Mouse (Mus musculus) kidney, adult 9 months (tissue): ENCODE data around the gene Zfc3h1.

Source experiments
- DNase-seq: peaks from one replicate; pipeline ENCODE4 v3.0.0; 2022

Gene Zfc3h1

DNA sequence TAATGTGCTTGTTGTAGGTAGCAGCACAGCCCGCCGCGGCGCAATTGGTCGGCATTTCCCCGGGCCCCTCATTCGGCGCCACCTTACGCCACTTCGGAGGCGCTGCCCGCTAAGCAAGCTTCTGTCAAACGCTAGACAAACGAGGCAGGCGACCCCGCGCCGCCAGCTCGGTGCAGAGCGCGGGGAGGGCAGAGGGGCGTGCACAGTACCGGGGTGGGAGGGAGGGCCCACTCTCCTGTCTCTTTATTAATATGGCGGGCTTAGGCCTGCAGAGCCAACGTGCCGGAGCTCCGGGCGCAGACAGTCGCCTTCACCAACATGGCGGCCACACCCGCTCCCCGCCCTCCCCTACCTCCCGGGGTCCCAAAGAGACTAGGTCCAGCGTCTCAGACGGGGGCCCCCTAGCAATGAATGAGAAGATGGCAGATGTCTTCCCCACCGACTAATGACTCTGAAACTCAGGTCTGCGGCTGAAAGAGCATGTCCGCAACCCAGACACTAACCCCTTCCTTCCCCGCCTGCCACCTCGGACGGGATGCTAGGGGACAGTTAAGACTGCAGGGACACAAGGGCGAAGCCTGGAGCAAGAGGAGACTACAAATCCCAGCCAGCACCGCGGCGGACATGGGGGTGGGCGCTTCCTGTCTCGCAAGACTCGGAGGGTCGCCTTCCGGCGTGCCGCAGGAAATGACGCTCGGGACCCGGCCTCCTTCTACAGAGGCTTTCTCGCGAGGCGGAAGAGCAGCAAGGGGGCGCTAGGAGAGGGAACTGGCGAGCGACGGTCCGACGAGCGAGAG is at the start of gene Zfc3h1, which contains the start of gene Thap2:
Gene Zfc3h1 (plus strand): TSS at position 739 of the 797 bp plus-strand sequence.
Gene Thap2 (minus strand): TSS at position 223 of the 797 bp plus-strand sequence.
- peak; percentile 99 for DNase-seq

DNA sequence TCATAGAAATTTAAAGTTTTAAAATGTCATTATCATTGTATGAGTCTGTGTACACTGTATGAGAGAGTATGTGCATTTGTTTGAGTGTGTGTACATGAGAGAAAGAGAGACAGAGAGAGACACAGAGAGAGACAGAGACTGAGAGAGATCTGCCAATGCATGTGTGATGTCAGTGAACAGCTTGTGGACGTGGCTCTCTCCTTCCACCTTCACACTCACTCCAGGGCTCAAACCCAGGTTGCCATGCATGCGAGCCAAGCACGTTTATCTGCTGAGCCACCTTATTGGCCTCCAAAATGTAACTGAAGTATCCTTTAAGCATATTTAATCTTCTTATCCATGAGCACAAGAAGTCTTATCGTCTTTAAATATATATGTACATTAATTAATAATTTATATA is 47.9 kb upstream of the Zfc3h1 start:
- DNase-seq = no peak

DNA sequence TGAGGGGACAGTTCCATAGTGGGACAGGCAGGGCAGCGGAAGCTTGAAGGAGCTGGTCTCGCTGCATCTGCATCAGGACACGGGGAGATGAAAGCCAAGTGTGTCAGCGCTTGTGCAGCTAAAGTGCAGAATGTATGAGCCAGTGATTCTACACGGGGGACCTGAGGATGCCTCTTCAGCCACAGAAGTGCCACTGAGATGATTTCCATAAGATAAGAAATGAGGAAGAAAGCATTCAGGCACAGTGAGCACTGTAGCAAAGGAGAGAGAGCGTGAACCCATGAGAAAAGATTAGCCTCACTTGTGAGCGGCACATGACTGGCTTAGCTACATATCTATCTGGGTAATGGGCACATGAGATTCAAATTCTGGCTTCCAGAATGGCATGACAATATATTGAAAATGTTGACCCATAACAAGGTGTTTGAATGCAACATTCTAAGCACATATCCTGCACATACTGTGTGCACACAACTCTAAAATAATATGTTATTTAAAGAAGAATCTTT is 44.9 kb upstream of the Zfc3h1 start:
- DNase-seq = no peak

DNA sequence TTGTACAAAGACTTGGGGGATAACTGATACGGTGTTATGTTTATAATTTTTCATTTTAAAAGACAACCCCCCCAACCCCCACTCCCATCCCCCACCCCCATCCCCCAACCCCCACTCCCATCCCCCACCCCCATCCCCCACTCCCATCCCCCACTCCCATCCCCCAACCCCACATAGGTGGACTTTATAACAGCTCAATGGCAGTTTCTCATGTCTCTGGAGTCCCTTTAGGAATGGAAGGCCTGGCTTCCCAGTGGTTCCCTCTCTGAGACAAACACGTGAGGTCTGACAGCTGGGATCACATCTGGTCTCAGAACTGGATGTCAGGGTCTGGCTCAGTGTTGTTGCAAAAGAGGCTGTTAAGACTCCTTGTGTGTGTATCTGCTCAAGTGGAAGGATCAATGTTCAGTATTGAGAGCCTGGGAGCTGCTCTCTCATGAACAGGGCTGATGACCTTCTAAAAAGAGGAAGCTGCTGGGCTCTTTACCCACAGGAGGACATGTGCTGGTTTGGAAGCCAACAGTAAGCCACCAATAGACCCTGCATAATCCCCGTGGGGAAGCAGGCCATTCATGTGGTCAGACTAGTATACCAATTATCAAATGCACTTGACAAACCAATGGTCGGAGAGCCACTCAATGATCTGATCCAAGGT is 41.9 kb upstream of the Zfc3h1 start:
- no peak for DNase-seq

DNA sequence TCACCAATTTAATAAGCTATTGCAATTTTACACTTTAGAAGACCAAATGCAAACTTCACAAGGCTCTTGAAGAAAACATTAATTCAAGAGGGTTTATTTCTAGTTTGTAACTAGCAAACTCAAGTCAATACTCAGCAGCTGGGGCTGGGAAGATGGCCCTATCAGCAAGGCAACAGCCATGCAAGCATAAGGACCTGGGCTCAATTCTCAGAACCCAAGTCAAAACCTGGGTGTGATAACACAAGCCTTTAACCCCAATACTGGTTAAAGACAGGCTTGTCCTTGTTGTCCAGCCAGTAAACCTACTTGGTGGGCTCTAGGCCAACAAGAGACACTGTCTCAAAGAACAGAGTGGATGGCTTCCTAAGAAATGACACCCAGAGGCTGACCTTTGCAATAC is 38.3 kb upstream of the Zfc3h1 start:
- no peak for DNase-seq

DNA sequence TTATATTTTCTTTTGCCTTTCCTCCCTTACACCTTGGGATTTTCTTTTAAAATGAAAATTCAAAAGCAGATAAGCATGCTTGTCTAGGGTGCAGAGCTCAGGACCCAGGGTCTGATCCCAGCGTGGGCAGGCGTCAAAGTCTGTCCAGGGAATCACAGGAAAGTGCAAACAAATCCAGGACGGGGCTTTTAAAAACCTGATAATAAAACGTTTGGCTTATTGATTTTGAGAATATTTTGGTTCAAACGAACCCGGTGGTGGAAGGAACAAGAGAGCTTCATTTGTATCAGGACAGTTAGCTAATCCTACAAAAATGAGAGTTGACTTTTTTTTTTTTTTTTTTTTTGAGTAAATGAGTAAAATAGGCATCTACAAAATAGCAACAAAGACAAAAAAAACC is 36.6 kb upstream of the Zfc3h1 start:
- DNase-seq = no peak

DNA sequence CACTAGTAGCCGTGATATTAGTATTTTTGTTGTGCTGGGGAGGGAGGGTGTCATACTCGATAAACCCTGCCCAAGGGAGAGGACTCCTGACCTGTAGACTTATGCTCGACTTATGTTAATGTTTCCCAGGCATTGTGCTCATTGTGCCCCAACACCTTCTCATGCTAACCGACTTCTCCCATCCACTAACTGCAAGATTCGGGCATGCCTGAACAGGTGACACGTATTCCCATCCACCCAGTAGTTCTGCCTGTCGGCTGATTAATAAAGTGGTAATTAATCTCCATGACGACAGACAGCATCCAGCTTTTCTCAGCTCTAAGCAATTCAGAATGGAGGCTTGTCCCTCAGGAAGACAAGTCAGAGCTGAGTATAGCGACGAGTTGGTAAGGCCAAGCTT is 35.7 kb upstream of the Zfc3h1 start:
- peak; percentile 65 for DNase-seq

DNA sequence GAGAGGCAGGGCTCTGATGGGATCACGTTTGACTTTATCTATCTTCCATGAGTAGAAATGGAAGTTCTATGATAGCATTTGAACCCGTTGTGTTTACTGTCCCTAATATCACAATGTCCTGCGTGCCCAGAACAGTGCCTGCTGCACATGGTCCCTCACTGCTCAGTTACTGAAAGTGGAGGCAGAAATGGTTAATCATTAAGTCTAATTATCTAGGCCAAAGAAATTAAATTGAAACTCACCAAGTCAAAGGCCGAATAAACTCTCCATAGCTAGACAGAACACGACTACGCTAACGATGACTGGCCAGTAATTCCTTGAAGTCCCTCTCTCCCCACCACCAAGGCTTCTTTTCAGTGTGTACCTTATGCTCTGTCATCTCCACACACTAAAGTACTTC is 35.2 kb upstream of the Zfc3h1 start:
- DNase-seq = peak; percentile 74

DNA sequence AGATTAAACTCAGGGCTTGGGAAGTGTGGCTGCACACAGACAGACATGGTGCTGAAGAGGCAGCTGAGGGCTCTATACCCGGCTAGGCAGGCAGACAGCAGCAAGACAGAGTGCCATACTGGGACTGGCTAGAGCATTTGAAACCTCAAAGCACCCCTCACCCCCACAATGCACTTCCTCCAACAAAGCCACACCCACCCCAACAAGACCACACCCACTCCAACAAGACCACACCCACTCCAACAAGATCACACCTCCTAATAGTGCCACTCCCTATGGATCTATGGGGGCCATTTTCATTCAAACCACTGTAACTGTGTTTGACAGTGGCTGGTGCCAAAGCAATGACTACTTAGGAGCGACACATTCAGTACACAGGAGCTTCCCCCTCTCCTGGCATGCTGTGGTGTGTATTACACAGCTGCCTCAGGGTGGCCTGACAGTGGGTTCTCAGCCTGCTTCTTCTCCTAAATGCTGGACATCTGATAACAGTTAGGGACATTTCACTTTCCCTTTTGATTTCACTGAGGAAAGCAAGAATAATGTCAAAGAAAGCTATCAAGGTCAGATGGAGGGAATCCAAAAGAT is 33.9 kb upstream of the Zfc3h1 start:
- DNase-seq = no peak

DNA sequence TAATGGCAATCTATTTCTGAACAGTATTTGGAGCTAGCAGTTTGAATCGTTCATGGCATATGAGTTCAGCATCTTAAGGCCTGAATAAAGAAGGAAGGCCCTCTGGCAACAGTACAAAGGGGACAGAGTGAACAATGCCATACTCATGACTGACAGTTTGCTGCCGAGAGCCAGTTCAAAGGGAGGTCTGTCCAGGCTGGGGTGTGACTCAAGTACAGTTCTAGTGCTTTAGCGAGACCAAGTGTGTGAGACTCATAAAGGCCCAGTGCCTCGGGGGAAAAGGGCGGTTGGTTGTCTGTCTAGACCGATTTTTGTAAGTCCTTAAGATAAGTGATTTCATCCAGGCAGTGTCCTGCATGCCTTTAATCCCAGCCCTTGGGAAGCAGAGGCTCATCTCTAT is 30.2 kb upstream of the Zfc3h1 start:
- DNase-seq = no peak

DNA sequence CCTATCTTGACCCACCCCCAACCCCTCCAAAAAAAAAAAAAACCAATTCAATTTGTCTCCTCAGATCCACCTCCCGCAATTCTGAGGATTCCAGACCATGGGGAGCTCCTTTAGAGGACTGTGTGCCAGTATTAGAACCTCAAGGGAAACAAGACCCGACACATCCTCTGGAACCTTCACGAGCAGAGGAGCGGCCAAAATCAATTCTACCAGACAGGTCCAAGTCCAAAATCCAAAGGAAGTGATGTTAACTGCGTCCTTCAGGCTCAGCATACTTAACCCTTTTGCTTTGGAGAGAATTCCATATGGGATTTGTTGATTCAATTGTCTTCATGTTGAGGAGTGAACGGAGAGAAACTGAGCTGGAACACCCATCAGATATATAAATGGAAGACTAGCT is 29.7 kb upstream of the Zfc3h1 start:
- peak; percentile 42 for DNase-seq

DNA sequence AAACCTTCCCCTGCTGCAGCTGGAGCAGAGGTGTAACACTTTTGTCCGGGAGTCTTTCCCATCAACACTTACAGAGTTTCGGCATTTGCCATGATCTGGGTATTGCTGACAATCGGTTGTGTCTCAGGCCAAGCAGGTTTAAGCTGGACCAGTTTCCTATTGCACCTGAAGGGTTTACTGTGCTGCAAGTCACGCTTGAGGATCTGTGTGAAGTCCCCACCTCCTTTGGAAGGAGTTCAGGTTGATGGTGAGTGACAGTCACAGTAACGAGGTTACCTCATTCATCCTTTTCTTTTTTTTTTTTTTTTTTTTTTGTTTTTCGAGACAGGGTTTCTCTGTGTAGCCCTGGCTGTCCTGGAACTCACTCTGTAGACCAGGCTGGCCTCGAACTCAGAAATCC is 28.7 kb upstream of the Zfc3h1 start:
- peak; percentile 19 for DNase-seq

DNA sequence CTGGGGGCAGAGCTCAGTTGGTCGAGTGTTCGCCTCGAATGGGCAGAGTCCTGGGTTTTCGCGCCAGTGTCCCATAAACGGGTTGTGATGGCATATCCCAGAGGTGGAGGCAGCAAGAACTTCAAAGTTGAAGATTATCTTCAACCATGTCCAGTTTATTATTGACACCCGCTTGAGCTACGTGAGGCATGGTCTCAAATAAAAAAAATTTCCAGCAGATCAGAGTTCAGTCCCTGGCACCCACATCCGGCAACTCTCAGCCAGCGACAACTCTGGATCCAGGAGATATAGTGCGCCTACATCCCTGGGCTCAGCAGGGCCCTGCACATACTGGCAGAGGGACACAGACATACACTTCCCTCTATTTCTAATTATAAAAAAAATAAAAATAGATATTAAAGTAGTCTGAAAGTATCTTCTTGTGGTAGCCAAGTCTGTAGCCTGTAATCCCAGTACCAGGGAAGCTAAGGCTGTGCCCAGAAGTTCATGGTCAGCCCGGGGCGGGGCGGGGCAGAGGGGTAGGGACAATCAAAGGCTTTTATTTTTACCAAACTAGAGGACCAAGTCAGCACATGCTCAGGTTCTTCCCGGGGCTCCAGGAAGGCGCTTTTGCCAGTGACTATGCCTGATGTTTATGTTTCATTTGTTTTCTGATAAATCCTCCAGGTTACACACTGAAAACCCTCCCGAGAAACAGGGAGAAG is 26.4 kb upstream of the Zfc3h1 start:
- DNase-seq = peak; percentile 66

DNA sequence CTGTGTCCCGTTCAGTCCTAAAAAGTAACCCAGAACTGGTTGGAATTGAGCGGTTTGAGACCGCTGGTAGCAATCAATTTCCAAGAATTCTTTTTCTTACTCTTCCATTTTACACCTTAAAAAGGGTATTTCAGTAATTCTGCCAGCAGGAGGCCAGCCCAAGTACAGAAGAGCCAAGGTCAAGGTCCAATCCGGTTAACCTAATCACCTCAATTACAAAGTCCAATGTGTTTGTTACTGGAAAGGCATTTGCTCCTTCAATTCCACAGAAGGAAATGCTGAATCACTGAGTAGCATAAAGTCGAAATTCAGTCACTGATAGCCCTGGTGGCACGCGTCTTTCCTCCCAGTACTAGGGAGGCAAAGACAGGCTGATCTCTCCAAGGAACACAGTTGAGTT is 25.7 kb upstream of the Zfc3h1 start:
- DNase-seq = peak; percentile 92

DNA sequence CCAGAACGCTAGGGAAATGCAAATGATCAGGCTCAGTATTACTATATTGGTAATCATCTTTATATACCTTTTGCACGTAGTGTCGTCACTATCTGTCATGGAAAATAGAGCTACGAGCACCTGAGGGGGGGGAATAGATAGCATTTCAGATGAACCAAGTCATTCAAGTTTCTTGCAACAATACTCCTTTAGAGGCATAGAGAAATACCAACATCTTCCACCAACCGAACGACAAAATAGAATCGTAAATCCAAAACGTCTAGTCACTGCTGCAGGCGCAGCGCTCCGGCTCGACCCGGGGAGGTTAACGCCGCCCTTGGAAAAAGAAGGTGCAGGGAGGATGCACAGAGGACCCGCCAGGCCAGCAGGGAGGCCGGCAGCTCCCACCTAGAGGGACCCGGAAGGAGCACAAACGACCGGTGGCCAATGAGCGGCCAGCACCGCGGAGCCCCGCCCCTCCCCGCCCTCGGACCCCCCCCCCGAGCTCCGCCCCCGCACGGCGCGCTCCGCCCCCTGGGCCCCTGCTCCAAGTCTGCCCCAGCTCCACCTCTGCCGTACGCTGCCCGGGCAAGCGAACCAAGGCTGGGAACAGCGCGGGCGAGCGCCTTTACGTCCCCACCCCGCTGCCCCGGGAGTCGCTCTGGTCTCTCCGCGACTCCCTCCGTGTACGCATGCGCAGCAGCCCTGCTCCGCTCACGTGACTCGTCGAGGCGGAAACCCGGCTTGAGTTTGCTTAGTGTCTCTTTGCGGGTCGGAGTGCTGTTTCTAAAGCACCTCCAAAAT is 22.7 kb upstream of the Zfc3h1 start, which contains the start of gene Tmem19:
Gene Tmem19 (minus strand): TSS at position 662 of the 783 bp plus-strand sequence.
- peak; percentile 98 for DNase-seq

DNA sequence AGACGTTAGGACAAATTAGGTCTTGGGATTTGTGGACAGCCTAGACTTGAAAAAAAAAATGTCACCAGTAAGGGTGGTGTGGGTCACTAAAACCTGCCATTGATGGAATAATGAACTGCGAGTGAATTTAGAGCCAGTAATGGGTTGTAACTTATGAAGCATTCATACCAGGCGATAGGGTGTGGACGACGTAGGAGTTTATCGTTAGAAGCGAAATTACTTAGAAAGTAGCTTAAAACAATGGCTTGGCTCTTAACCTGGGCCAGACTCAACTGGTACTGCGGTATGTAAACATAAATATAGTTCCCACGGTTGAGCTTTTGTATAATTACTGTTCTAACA is 22.2 kb upstream of the Zfc3h1 start:
- DNase-seq = no peak

DNA sequence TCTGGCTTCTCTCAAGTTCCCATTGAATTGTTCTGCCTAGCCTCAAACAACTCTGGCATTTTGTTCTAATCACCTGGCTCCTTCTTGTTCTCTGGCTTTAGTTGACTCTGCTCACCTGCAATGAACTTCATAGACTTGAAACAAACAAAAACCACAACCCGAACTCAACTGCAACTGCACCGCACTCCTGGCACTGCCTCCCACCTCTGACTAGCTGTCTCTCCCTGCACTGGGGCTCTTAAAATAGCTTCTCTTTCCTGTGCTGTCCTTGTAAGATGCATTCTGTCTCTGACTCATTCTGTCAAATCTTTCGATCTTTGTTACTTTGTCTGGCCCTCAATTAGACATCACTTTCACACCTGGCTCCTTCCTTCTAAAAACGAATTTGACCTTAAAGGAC is 21.6 kb upstream of the Zfc3h1 start:
- no peak for DNase-seq

DNA sequence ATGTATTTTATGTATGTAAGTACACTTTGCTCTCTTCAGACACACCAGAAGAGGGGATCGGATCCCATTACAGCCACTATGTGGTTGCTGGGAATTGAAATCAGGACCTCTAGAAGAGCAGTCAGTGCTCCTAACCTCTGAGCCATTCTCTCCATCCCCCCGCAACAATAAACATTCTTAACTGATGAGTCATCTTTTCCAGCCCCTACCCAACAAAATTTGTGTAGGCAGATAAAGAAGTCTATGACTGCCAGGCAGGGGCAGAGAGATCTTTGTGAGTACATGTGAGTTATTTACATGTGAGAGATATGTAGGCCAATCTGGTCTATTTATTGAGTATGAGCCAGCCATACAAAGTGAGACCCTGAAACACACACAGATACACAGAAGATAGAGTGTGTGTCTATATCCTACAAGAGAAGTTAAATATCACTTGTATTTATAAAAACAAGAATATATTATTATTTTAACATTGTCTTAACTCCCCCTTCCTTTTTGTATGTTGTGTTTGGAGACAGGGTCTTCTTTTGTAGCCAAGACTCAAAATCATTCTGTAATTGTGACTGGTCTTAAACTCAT is 3.2 kb upstream of the Zfc3h1 start:
- DNase-seq = no peak

DNA sequence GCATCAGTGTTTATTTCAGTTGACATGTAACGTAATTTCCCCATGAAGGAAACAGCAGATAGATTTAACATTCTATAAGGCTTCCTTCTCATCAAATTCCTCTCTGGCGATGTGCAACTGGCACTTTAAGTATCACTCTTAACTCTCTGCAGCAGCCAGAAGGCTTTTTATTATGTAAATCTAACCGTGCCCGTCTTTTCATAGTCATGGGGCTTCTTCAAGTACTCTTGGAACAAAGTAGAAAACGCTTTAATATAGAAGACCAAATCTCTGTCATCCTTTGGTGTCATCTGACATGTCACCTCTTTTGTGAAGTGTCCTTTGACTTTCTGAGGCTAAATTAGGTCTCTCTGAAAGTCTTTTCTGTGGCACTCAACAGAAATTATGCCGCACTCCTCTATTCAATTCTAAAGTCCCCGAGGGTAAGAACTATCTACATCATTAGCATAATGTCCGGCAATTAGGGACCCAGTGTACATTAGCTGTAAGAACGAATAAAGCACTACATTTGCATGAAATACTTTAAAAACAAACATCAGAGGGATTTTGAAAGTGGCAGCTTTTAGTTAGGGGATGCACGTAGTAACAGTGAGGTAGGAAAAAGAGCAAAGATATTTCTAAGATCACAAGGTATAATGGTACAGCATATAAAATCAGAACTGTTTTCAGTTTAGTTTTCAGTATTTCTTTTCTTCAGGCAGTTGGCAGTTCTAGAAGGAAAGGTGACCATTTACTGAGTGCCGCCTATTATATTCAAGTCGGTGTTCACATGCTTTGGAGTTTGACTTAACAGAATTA is 1.7 kb upstream of the Zfc3h1 start:
- no peak for DNase-seq

DNA sequence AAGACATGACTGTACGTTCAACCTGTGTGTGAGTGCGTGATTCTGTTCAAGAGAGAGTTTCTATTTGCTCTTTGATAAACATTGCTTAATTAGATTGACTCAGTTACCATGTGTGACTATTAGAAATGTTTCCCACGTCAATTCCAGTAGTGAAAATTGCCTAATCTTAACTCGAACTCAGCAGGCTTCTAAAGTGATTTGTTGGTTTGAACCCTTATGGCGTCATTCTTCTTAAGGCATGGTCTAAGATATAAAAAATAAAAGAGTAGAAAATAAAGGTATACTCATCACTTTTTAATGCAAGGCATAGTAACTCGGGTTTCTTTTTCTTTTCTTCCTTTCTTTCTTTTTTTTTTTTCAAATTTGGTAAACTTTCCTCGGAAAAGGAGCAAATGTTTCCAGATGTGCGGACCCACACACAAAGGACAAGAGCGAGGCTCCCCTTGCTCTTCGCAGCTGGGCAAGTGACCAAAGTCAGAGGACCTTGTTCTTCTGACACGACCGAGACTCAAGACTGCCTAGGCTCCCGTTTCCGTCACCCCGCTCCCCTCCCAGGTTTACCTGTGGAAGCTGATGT is 1.0 kb upstream of the Zfc3h1 start:
- DNase-seq = peak; percentile 24
